Mouse (Mus musculus): ENCODE data around the gene Gpd2. TPM values are rescaled to one million over a fixed set of nuclear protein-coding genes. Genes with fewer than 3 reads are reported as not detected.

The Gpd2 gene
- polyA plus RNA-seq, 1 experiment from 2014 or later, result 22.2 TPM

DNA sequence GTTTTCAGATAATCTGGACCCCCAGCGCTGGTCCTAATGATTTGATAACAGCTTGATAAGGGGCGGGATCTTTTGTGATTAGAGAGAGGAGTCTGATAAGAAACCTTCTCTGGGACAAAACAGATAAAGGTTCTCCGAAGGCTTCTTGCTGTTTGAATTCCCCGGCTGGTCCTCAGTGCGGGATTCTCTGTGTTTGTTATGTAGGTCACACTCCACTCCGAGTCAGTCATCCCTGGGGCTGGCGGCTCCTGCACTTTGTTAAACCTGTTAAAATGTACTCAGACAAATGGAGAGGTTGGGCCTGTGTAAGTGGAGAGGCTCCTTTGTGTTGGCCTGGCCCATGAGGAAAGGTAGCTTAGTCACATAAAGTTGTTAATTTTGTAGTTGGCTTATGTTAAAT is 91.9 kb downstream of the Gpd2 start:
- no peaks in the 10 kb centered on the region for H3K36me3 ChIP-seq
- H3K27me3 ChIP-seq (replicated peaks), result no peaks in the 10 kb centered on the region
- no peak for ATAC-seq
- H3K4me2 ChIP-seq (replicated peaks), result no peak overlapping the region
- no peak overlapping the region for H3K4me3 ChIP-seq (replicated peaks)
- H3K9me3 ChIP-seq, result no peaks in the 10 kb centered on the region
- no peak overlapping the region for H3K27ac ChIP-seq
- no peak overlapping the region for H3K9ac ChIP-seq
- 39% methylated on average over 7 of the region's 7 CpGs for WGBS
- H3K4me1 ChIP-seq (replicated peaks), result no peaks in the 10 kb centered on the region

DNA sequence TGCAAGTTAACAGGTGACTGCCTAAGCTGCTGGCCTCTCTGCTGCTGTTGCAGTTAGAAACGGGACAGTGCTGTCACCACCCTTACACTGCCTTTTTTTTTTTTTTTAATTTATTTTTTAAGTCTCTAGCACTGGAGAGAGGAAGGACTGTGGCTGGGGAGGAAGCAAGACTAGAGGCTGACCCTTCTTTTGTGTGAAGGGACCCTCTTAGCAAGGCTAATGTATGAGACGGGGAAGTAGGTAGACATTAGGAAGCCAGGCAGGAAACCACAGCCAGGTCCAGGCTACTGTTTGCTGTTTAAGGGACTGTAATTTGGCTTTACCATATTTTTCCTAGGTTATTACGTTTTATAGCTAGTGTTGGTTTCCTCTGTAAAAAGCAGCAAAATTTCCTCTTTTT is 93.4 kb downstream of the Gpd2 start:
- no peak overlapping the region for H3K27ac ChIP-seq
- no peaks in the 10 kb centered on the region for H3K4me1 ChIP-seq (replicated peaks)
- no peak overlapping the region for H3K4me2 ChIP-seq (replicated peaks)
- H3K9me3 ChIP-seq, result no peaks in the 10 kb centered on the region
- H3K36me3 ChIP-seq, result no peaks in the 10 kb centered on the region
- ATAC-seq, result no peak
- no peaks in the 10 kb centered on the region for H3K27me3 ChIP-seq (replicated peaks)
- H3K9ac ChIP-seq, result no peak overlapping the region
- 68% methylated on average over 3 of the region's 3 CpGs for WGBS
- no peak overlapping the region for H3K4me3 ChIP-seq (replicated peaks)

DNA sequence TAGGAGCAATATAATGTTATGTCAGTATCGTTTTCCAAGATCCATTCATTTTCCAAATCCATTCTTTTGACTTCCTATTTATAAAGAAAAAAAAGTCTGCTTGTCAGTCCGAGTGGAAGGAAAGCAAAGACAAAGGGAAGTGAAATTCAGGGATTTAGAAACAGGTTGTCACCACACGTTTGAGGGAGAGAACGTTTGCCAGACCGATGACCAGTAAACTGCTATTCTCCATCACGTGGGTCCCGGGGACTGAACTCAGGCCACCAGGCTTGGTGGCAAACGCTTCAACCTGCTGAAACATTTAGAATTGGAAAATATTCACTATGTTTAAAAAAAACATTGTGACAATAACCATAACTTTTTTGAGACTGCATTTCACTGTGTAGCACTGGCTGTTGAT is 93.8 kb downstream of the Gpd2 start:
- Histone ChIP-seq H3K4me3 (replicated peaks) (no peak overlapping the region), H3K9ac (no peak overlapping the region), H3K27me3 (replicated peaks) (no peaks in the 10 kb centered on the region), H3K4me1 (replicated peaks) (no peaks in the 10 kb centered on the region), H3K9me3 (no peaks in the 10 kb centered on the region), H3K36me3 (no peaks in the 10 kb centered on the region), H3K27ac (no peak overlapping the region), H3K4me2 (replicated peaks) (no peak overlapping the region)
- 75% methylated on average over 8 of the region's 8 CpGs for WGBS
- no peak for ATAC-seq

DNA sequence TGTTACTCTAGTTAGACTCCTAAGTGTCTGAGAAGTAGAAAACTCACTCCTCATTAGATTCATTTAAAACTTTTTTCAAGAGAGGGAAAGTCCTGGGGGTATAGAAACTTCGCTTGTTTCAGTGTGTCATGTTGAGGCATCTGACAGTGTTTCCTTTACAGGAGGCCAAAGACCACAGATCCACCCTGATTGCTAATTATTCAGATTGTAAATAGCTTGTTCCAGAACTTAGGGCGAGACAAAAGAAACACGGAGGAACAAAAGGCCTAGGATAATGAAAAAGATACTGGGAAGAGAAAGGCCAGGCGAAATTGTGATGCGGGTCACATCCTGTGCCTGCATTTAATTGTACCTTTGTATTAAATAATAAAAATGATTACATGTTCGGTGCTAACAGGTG is 96.0 kb downstream of the Gpd2 start:
- WGBS, result 90% methylated on average over 6 of the region's 6 CpGs
- Histone ChIP-seq H3K4me3 (replicated peaks) (no peak overlapping the region), H3K4me1 (replicated peaks) (no peaks in the 10 kb centered on the region), H3K27ac (no peak overlapping the region), H3K27me3 (replicated peaks) (no peaks in the 10 kb centered on the region), H3K9ac (no peak overlapping the region), H3K4me2 (replicated peaks) (no peak overlapping the region), H3K36me3 (no peaks in the 10 kb centered on the region), H3K9me3 (no peaks in the 10 kb centered on the region)
- no peak for ATAC-seq

DNA sequence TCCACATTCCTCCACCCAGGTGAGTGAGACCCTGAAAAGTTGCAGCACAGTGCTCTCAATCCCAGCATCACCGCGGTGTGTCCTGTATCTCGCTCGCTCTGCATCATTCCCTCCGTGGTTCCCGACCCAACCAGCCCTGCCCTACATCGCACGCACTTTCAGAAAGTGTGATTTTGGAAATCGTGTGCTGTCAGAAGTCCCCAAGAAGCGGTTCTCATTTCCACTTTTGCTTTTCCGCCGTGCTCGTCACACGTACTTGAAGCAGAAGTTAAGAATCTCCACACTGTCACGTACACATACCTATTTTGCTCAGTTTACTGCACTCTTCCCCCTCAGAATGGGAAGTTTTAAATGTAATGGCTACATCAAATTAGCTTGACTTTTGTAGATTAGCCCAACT is 98.0 kb downstream of the Gpd2 start:
- no peak for ATAC-seq
- no peak overlapping the region for H3K9ac ChIP-seq
- no peaks in the 10 kb centered on the region for H3K4me1 ChIP-seq (replicated peaks)
- H3K4me2 ChIP-seq (replicated peaks), result no peak overlapping the region
- H3K27ac ChIP-seq, result no peak overlapping the region
- no peaks in the 10 kb centered on the region for H3K36me3 ChIP-seq
- 91% methylated on average over 15 of the region's 15 CpGs for WGBS
- no peaks in the 10 kb centered on the region for H3K27me3 ChIP-seq (replicated peaks)
- H3K9me3 ChIP-seq, result no peaks in the 10 kb centered on the region
- no peak overlapping the region for H3K4me3 ChIP-seq (replicated peaks)

DNA sequence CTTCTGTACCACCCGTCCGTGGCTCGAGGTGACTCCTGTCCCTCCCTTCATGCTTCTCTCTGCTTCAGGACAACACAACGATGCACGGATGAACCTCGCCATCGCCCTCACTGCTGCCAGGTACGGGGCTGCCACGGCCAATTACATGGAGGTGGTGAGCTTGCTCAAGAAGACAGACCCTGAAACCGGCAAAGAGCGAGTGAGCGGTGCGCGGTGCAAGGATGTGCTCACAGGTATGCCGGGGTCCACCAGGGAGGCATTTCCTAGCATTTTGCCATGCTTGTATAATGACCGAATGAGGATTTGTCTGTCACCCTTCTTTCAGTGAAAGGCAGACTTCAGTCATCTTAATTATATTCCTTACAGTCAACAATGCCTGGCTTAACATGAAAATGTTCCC is 101.3 kb downstream of the Gpd2 start:
- Histone ChIP-seq H3K4me1 (replicated peaks) (no peaks in the 10 kb centered on the region), H3K27ac (no peak overlapping the region), H3K9me3 (no peaks in the 10 kb centered on the region), H3K36me3 (no peaks in the 10 kb centered on the region), H3K27me3 (replicated peaks) (no peaks in the 10 kb centered on the region), H3K4me3 (replicated peaks) (no peak overlapping the region), H3K9ac (no peak overlapping the region), H3K4me2 (replicated peaks) (no peak overlapping the region)
- WGBS, result 93% methylated on average over 16 of the region's 16 CpGs
- ATAC-seq, result no peak

DNA sequence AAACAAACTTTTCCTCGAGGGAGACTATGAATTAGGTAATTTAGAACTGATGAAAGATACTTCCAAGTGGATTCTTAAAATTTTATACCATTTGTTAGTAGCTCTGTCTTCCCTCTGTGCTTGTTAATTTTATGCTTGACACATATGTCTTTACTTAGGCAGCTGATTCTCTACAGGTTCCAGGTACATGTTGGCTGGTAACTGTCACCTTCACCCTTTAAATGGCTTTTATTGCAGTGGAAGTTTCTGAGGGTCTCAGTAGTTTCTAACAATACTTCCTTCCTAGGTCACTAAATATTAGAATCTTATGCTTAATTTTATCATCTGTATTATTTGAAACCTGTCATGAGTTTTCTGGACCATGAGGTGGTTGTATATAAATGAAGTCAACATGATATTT is 105.5 kb downstream of the Gpd2 start:
- no peaks in the 10 kb centered on the region for H3K9me3 ChIP-seq
- H3K27ac ChIP-seq, result no peak overlapping the region
- H3K4me2 ChIP-seq (replicated peaks), result no peak overlapping the region
- 10% methylated on average over 1 of the region's 1 CpGs for WGBS
- H3K27me3 ChIP-seq (replicated peaks), result no peaks in the 10 kb centered on the region
- no peak for ATAC-seq
- no peak overlapping the region for H3K4me3 ChIP-seq (replicated peaks)
- no peak overlapping the region for H3K9ac ChIP-seq
- no peaks in the 10 kb centered on the region for H3K36me3 ChIP-seq
- no peaks in the 10 kb centered on the region for H3K4me1 ChIP-seq (replicated peaks)

DNA sequence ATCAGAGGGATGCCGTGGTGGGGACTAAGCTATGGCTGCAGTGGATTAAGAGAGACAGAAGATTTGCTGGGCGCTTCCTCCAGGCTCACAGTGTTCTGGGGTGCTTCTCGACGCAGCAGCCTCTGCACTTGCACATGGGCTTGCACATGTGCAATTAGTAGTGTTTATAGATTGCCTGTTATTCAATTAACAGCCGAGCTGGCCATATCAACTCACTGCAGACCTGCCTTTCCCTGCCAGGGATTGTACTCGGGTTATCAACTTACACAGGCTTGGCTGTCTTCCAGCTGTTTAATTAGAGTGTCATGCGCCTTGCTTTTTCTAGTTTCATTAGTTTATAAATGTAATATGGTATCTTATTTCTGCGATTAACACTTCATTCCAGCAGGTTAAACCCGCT is 113.2 kb downstream of the Gpd2 start:
- no peak overlapping the region for H3K9ac ChIP-seq
- no peaks in the 10 kb centered on the region for H3K4me1 ChIP-seq (replicated peaks)
- H3K27me3 ChIP-seq (replicated peaks), result no peaks in the 10 kb centered on the region
- H3K27ac ChIP-seq, result no peak overlapping the region
- no peak overlapping the region for H3K4me2 ChIP-seq (replicated peaks)
- WGBS, result 54% methylated on average over 9 of the region's 9 CpGs
- peak; percentile 58 for ATAC-seq
- no peak overlapping the region for H3K4me3 ChIP-seq (replicated peaks)
- no peaks in the 10 kb centered on the region for H3K36me3 ChIP-seq
- H3K9me3 ChIP-seq, result no peaks in the 10 kb centered on the region

DNA sequence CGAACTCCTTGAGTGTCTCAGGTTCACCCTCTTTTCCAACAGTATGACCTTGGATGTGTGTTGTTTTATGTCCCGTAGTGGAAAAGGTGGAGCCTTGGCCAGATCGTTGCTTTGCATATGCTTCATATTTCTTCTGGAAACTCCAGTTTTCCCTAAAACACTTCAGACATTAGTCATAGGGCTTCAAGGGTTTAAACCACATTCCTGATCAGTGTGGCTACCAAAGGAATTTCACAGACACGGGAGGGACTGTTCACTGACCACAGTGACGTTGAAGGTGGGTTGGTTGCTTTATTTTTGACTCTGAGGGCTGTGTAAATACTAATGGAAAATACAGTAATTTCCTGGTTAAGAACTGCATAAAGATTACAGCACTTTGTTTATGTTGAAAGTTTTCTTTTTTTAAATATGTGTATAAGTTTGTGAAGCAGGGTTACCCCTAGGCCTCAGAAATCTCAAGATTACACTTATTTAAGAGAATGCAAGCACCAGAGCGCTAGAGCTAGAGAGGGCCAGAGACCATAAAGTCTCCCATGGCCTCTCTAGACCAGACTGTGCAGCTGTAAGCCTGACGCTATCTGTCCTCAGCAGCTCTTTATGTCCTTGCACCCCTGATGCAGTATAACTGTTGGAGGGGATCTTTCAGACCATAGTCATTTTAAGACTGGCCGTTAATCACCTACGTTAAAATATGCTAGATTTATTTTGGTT is 116.4 kb downstream of the Gpd2 start:
- H3K9ac ChIP-seq, result no peak overlapping the region
- H3K9me3 ChIP-seq, result no peaks in the 10 kb centered on the region
- H3K27ac ChIP-seq, result no peak overlapping the region
- no peaks in the 10 kb centered on the region for H3K36me3 ChIP-seq
- ATAC-seq, result no peak
- H3K4me1 ChIP-seq (replicated peaks), result no peaks in the 10 kb centered on the region
- H3K4me3 ChIP-seq (replicated peaks), result no peak overlapping the region
- H3K4me2 ChIP-seq (replicated peaks), result no peak overlapping the region
- H3K27me3 ChIP-seq (replicated peaks), result no peaks in the 10 kb centered on the region
- 79% methylated on average over 9 of the region's 9 CpGs for WGBS

DNA sequence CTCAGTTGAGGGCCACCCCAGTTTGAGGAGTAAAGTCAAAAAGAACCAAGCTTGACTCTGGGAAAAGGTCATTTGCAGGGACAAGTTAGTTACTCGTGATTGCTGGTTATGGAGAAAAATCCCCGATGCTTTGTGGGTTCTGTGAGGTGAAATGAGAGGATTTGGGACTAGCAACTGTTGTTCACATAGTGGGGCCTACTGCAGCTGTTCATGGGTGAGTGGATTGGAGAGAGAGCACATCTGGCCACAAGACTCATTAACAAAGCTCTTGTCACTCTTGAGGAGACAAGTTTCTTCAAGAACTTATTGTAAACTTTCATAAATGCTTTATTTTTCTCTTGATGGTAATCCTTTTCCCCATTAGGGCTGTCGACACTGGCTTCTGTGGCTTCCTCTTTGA is 117.4 kb downstream of the Gpd2 start:
- H3K27ac ChIP-seq, result no peak overlapping the region
- no peak overlapping the region for H3K4me3 ChIP-seq (replicated peaks)
- 89% methylated on average over 3 of the region's 3 CpGs for WGBS
- no peak overlapping the region for H3K9ac ChIP-seq
- H3K4me2 ChIP-seq (replicated peaks), result no peak overlapping the region
- H3K36me3 ChIP-seq, result no peaks in the 10 kb centered on the region
- no peaks in the 10 kb centered on the region for H3K4me1 ChIP-seq (replicated peaks)
- no peaks in the 10 kb centered on the region for H3K9me3 ChIP-seq
- no peak for ATAC-seq
- no peaks in the 10 kb centered on the region for H3K27me3 ChIP-seq (replicated peaks)

DNA sequence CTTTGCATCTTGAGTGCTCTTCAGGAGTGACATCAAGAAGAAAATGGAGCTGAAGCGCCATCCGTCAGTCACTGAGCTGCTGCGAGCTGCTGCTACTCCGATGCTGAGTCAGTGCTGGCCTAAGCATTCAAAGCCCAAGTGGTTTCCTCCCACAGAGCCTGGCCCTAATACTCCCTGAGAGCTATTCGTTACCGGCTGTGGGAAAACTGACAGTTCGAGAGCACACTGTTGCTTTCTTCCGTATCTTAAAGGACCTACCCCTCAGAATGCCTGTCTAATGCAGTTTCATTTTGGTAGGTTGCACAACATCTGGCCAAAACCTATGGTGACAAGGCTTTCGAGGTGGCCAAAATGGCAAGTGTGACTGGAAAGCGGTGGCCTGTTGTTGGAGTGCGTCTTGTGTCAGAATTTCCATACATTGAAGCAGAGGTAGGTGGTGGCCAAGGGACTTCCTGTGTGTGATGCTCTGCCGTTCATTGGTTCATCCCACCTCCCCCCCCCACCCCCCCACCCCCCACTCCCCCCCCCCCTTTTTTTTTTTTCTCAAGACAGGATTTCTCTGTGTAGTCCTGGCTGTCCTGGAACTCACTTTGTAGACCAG is 118.9 kb downstream of the Gpd2 start:
- no peak overlapping the region for H3K4me2 ChIP-seq (replicated peaks)
- no peak overlapping the region for H3K27ac ChIP-seq
- no peaks in the 10 kb centered on the region for H3K27me3 ChIP-seq (replicated peaks)
- ATAC-seq, result no peak
- no peaks in the 10 kb centered on the region for H3K36me3 ChIP-seq
- no peak overlapping the region for H3K9ac ChIP-seq
- H3K9me3 ChIP-seq, result no peaks in the 10 kb centered on the region
- 87% methylated on average over 12 of the region's 12 CpGs for WGBS
- H3K4me1 ChIP-seq (replicated peaks), result no peaks in the 10 kb centered on the region
- H3K4me3 ChIP-seq (replicated peaks), result no peak overlapping the region

DNA sequence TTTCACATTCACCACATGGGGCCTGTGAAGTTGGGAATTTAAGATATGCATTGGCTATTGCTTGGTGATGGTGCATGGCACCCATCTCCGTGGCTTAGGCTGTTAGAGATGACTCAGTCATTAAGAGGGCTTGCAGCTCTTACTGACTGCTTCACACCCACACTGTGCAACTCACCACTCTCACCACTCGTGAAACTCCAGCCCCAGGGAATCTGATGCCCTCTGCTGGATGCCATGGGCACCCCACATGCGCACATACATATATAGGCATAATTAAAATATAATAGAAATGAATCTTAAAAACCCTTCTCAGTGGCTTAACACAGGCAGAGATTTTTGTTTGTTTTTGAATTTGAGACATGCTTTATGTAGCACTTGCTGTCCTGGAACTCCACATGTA is 125.1 kb downstream of the Gpd2 start:
- Histone ChIP-seq H3K9ac (no peak overlapping the region), H3K27me3 (replicated peaks) (no peaks in the 10 kb centered on the region), H3K4me1 (replicated peaks) (no peaks in the 10 kb centered on the region), H3K27ac (no peak overlapping the region), H3K4me2 (replicated peaks) (no peak overlapping the region), H3K4me3 (replicated peaks) (no peak overlapping the region), H3K9me3 (no peaks in the 10 kb centered on the region), H3K36me3 (no peaks in the 10 kb centered on the region)
- WGBS, result 87% methylated on average over 3 of the region's 3 CpGs
- no peak for ATAC-seq

DNA sequence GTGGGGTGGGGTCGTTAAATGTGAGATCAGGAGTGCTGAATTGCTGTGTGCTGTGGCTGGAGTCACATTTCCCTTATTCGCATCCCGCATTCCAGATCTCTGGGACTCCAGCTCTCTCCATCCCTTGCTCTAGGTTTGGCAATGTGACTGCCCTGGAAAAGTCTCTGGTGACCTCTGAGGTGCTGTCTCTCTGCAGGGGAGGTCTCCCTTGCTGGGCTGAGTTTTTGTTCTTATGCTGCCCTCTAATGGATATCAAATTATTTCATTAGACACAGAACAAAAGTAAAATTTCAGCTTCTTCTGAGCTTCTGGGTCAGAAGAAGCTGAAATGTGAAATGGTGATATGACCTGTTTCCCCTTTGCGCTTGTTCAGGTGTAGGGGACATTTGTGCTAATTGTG is 137.2 kb downstream of the Gpd2 start:
- Histone ChIP-seq H3K27ac (no peak overlapping the region), H3K27me3 (replicated peaks) (no peaks in the 10 kb centered on the region), H3K9me3 (no peaks in the 10 kb centered on the region), H3K4me3 (replicated peaks) (no peak overlapping the region), H3K4me1 (replicated peaks) (no peaks in the 10 kb centered on the region), H3K36me3 (no peaks in the 10 kb centered on the region), H3K9ac (no peak overlapping the region), H3K4me2 (replicated peaks) (no peak overlapping the region)
- no peak for ATAC-seq
- WGBS, result 34% methylated on average over 4 of the region's 4 CpGs

Data from intestine, embryonic 15.5 days (tissue).